Mouse (Mus musculus) hindbrain, embryonic 12.5 days (tissue): ENCODE data around the gene Gm14327. TPM values are rescaled to one million over a fixed set of nuclear protein-coding genes. Genes with fewer than 3 reads are reported as not detected.
"Not testable (repeated sequence)": the region's sequence is repeated elsewhere in the genome, so short reads cannot be mapped to it uniquely, and the experiment has no call there.

Experiments used
- ATAC-seq: fragments of 200-750 bp; cut with Nextera tagmentation; 2 replicates; pipeline ENCODE4 v1.8.0; 2017; ENCODE audit warnings: moderate TSS enrichment; ENCODE audit not compliant: low FRiP score
- H3K27ac ChIP-seq: fragments of 300-500 bp; sonication (generic); 2 replicates; pipeline ENCODE4 v1.5.1; 2016; ENCODE audit warnings: mild to moderate bottlenecking
- H3K27me3 ChIP-seq: fragments of 300-500 bp; sonication (generic); 2 replicates; pipeline ENCODE4 v1.6.1; 2016; ENCODE audit warnings: mild to moderate bottlenecking
- H3K36me3 ChIP-seq: fragments of 300-500 bp; sonication (generic); 2 replicates; pipeline ENCODE4 v1.6.1; 2016; ENCODE audit warnings: mild to moderate bottlenecking
- H3K4me1 ChIP-seq: fragments of 300-500 bp; sonication (generic); 2 replicates; pipeline ENCODE4 v1.6.1; 2016
- H3K4me2 ChIP-seq: fragments of 300-500 bp; sonication (generic); replicated peaks from 2 replicates; pipeline ENCODE4 v1.6.1; 2016; ENCODE audit warnings: mild to moderate bottlenecking
- H3K4me3 ChIP-seq: fragments of 300-500 bp; sonication (generic); 2 replicates; pipeline ENCODE4 v1.5.1; 2016; ENCODE audit warnings: mild to moderate bottlenecking
- H3K9ac ChIP-seq: fragments of 300-500 bp; sonication (generic); 2 replicates; pipeline ENCODE4 v1.6.1; 2016; ENCODE audit warnings: mild to moderate bottlenecking, moderate library complexity
- H3K9me3 ChIP-seq: fragments of 300-500 bp; sonication (generic); replicated peaks from 2 replicates; pipeline ENCODE4 v1.6.1; 2016; ENCODE audit warnings: mild to moderate bottlenecking
- WGBS: fragments of 180-500 bp; shearing (Covaris S2); methylation state at CpG from one replicate; pipeline ENCODE4 v1.1.7; 2016; 5-methylcytosine and 5-hydroxymethylcytosine counted together
- polyA plus RNA-seq: library from polyadenylated mRNA; unstranded; fragments of >200 nt; fragmentation: Nextera tagmentation; extraction: Ambion mirVana; gene quantifications from 2 replicates; pipeline ENCODE4 v1.2.1, GENCODE M21; 2016

Gene Gm14327
- 2.6 and 3.0 TPM in 2 replicates for polyA plus RNA-seq

GRCm38 (mm10) chr2:177897046-177897578 lies at the start of gene Gm14327:
Gene Gm14327, plus strand, starts transcription at chr2:177897096.
- H3K9me3 ChIP-seq, ATAC-seq, H3K9ac ChIP-seq, H3K27me3 ChIP-seq, H3K27ac ChIP-seq, H3K36me3 ChIP-seq, H3K4me1 ChIP-seq: not testable (repeated sequence)
- peak within 1 kb of the TSS; percentile 13; the same call in 1 of the 2 replicates for H3K4me3 ChIP-seq
- 0 out of 2 replicates have a peak within 1 kb of the TSS, but pooled peaks have one; percentile 11 for H3K4me2 ChIP-seq
- WGBS: 56% methylated on average over 10 of the region's 13 CpGs

- H3K27me3 ChIP-seq, H3K9ac ChIP-seq, H3K4me1 ChIP-seq, H3K27ac ChIP-seq, H3K4me2 ChIP-seq, ATAC-seq, H3K36me3 ChIP-seq, H3K9me3 ChIP-seq, H3K4me3 ChIP-seq: not testable (repeated sequence)
- WGBS: 95% methylated on average over 2 of the region's 2 CpGs
Measured at GRCm38 (mm10) chr2:177862254-177862653, 34.6 kb upstream of the Gm14327 start.

- not testable (repeated sequence) for H3K27me3 ChIP-seq, ATAC-seq, H3K9me3 ChIP-seq, H3K4me1 ChIP-seq, H3K9ac ChIP-seq, H3K4me2 ChIP-seq, H3K4me3 ChIP-seq, H3K27ac ChIP-seq, H3K36me3 ChIP-seq
- WGBS: 94% methylated on average over 14 of the region's 14 CpGs
Measured at GRCm38 (mm10) chr2:177887743-177888142, 9.2 kb upstream of the Gm14327 start.

- 87% methylated on average over 2 of the region's 3 CpGs for WGBS
- H3K4me1 ChIP-seq, H3K36me3 ChIP-seq: not testable (repeated sequence)
Measured at GRCm38 (mm10) chr2:177898171-177898570, 1.3 kb downstream of the Gm14327 start.

GRCm38 (mm10) chr2:177903276-177903675 lies 6.4 kb downstream of the Gm14327 start:
- H3K4me1 ChIP-seq, H3K36me3 ChIP-seq, H3K4me2 ChIP-seq, H3K9ac ChIP-seq, H3K9me3 ChIP-seq, H3K27ac ChIP-seq, H3K27me3 ChIP-seq, H3K4me3 ChIP-seq, ATAC-seq: not testable (repeated sequence)
- 100% methylated on average over 3 of the region's 12 CpGs for WGBS

More at GRCm38 (mm10) chr2:177898171-177898570, 1.3 kb downstream of the Gm14327 start:
- H3K27ac ChIP-seq, H3K9ac ChIP-seq, H3K4me3 ChIP-seq, H3K27me3 ChIP-seq, H3K4me2 ChIP-seq, H3K9me3 ChIP-seq, ATAC-seq: not testable (repeated sequence)

GRCm38 (mm10) chr2:177925563-177926103 lies 28.7 kb downstream of the Gm14327 start, which contains the start of gene Zfp972:
Gene Zfp972, minus strand, starts transcription at chr2:177925613.
- H3K9ac ChIP-seq, H3K27me3 ChIP-seq, ATAC-seq, H3K4me3 ChIP-seq, H3K36me3 ChIP-seq, H3K27ac ChIP-seq, H3K4me1 ChIP-seq, H3K4me2 ChIP-seq, H3K9me3 ChIP-seq: not testable (repeated sequence)
- 57% methylated on average over 4 of the region's 5 CpGs for WGBS

Other genes starting within 250 kb of the Gm14327 start
- 7.0 and 7.5 TPM in 2 replicates for gene Gm14322, start 137.8 kb upstream of the Gm14327 start, polyA plus RNA-seq
- gene Gm14325, start 56.8 kb upstream of the Gm14327 start, polyA plus RNA-seq: 34.5 and 35.5 TPM in 2 replicates
- gene Zfp972, start 28.5 kb downstream of the Gm14327 start, polyA plus RNA-seq: 0.43 and 0.46 TPM in 2 replicates
- 14.3 and 15.9 TPM in 2 replicates for gene Gm14326, start 60.2 kb downstream of the Gm14327 start, polyA plus RNA-seq
- 13.2 and 14.1 TPM in 2 replicates for gene Zfp971, start 126.2 kb downstream of the Gm14327 start, polyA plus RNA-seq
- 12.0 and 14.8 TPM in 2 replicates for gene Zfp931, start 181.4 kb downstream of the Gm14327 start, polyA plus RNA-seq
- gene Phactr3, start 221.9 kb downstream of the Gm14327 start, polyA plus RNA-seq: 17.4 and 20.9 TPM in 2 replicates